In the genomic region with DNA sequence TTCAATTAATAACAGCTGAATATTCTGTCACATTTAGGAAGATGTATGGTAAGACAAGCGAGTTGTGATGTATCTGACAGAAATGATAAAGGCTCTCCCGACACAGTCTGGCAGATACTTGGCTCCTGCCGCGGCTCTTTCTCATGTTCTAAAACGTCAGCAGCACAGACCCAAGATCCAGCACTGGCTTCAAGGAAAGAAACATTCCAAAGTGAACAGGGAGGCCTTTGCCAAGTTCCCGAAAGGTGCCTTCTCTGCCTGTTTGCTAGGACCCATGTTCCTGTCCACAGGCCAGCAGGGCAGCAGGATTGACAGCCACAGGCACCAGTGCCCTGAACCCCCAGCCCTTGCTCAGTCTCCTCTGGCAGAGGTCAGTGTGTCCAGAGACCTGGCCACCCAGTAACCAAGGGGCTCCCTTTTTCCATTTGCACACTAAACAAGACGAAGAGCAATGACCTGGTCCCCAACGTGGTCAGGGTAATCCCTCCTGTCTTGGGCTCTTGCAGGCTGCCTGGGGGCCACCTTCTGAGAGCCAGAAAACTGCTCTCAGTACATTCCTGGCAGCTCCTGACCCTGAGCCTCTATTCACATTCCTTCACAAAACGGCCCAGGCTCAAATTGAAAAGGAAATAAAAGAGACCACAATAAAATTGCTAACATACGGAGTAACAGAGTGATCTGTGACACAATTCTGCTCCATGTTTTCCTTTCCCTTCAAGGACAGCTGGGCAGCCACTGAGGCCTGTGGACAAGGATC, we compare ENCODE assay signal across 9 mouse cellular contexts.
DNase-seq lines count a peak whose midpoint lies in the region; ATAC-seq and TF ChIP-seq lines count a peak whose summit lies in the region.
"Had no signal": no experiment of that assay in that cellular context is flagged by ENCODE, and none has a peak within 500 bp of the region (broad histone marks: within the 10 kb centered on the region; RNA-seq: fewer than 3 reads in every experiment).

No protein-coding gene starts in this region.

- no peak overlapping the region; the same call in 1 of the 2 replicates for H3K4me3 ChIP-seq in layer of hippocampus, adult 2 months
- no peak overlapping the region for H3K4me3 ChIP-seq in embryonic facial prominence, embryonic 14.5 days (ENCODE audit: low read depth, low read length)
- H3K4me3 ChIP-seq in hindbrain, embryonic 12.5 days, result no peak overlapping the region

- WGBS in embryonic facial prominence, embryonic 14.5 days, result 28% methylated on average over 10 of the region's 10 CpGs
- 51% methylated on average over 10 of the region's 10 CpGs for WGBS in hindbrain, embryonic 12.5 days

- peak overlapping the region; percentile 7; the same call in 1 of the 2 replicates for H3K4me2 ChIP-seq in embryonic facial prominence, embryonic 14.5 days (ENCODE audit: low read depth, low read length)
- no peak overlapping the region for H3K4me2 ChIP-seq in hindbrain, embryonic 12.5 days (replicated peaks)

- no peaks in the 10 kb centered on the region for H3K36me3 ChIP-seq in embryonic facial prominence, embryonic 14.5 days (ENCODE audit: control insufficient read depth, insufficient read depth, low read length)
- no peaks in the 10 kb centered on the region for H3K36me3 ChIP-seq in hindbrain, embryonic 12.5 days
- H3K36me3 ChIP-seq: G1E had no signal

- no peak overlapping the region for H3K9ac ChIP-seq in embryonic facial prominence, embryonic 14.5 days (ENCODE audit: low read depth, low read length)
- H3K9ac ChIP-seq in hindbrain, embryonic 12.5 days, result no peak overlapping the region

- no peaks in the 10 kb centered on the region for H3K27me3 ChIP-seq in embryonic facial prominence, embryonic 14.5 days (replicated peaks; ENCODE audit: control insufficient read depth, insufficient read depth, low read length)
- H3K27me3 ChIP-seq in hindbrain, embryonic 12.5 days, result no peaks in the 10 kb centered on the region

- no peaks in the 10 kb centered on the region for H3K9me3 ChIP-seq in embryonic facial prominence, embryonic 14.5 days (ENCODE audit: control insufficient read depth, low read length)
- H3K9me3 ChIP-seq in hindbrain, embryonic 12.5 days (replicated peaks), result no peaks in the 10 kb centered on the region

- no peak for TF ChIP-seq CTCF in layer of hippocampus, adult 2 months (conservative IDR thresholded peaks at IDR 0.05)

- peaks cover 59% of the 10 kb centered on the region for H3K4me1 ChIP-seq in embryonic facial prominence, embryonic 14.5 days (ENCODE audit: control insufficient read depth, insufficient read depth, low read length)
- H3K4me1 ChIP-seq in hindbrain, embryonic 12.5 days, result peaks cover 51% of the 10 kb centered on the region

- peak overlapping the region; percentile 72 for H3K27ac ChIP-seq in layer of hippocampus, adult 2 months
- peak overlapping the region; percentile 71 for H3K27ac ChIP-seq in embryonic facial prominence, embryonic 14.5 days (replicated peaks; ENCODE audit: low read depth, low read length)
- peak overlapping the region; percentile 19; the same call in 1 of the 2 replicates for H3K27ac ChIP-seq in hindbrain, embryonic 12.5 days

- ATAC-seq in embryonic facial prominence, embryonic 14.5 days (ENCODE audit: low read depth), result peak; percentile 39; the same call in 1 of the 2 replicates
- no peak for ATAC-seq in hindbrain, embryonic 12.5 days (ENCODE audit: low FRiP score)

- peak in 1 of 2 experiments; percentile 43 for DNase-seq in layer of hippocampus, adult 2 months (ENCODE audit: low spot score in 2 of 2)
- no peak for DNase-seq in layer of hippocampus, postnatal 10 days (ENCODE audit: low spot score in 2 of 2)
- DNase-seq in embryonic facial prominence, embryonic 14.5 days (ENCODE audit: low spot score), result peak; percentile 87
- DNase-seq in lung, postnatal 10 days, result peak; percentile 38
- no peak for DNase-seq in urinary bladder, adult 18-20 months (ENCODE audit: low spot score in 2 of 2)
- DNase-seq in right cerebral cortex, postnatal 25 days, result no peak
- no peak for DNase-seq in embryo, embryonic 9.5 days (ENCODE audit: extremely low spot score)

Comparison
In these comparisons a context has a peak if more than half of its experiments do, and no peak if none do; other contexts are left out.
1. DNase-seq: peak in embryonic facial prominence, embryonic 14.5 days (single experiment) and lung, postnatal 10 days (single experiment); none in layer of hippocampus, postnatal 10 days (0 of 2), urinary bladder, adult 18-20 months (0 of 2), right cerebral cortex, postnatal 25 days (single experiment) and embryo, embryonic 9.5 days (single experiment).
2. H3K27ac ChIP-seq: peak in every context shown above with its lines; median percentile 72 in layer of hippocampus, adult 2 months; 71 in embryonic facial prominence, embryonic 14.5 days; 19 in hindbrain, embryonic 12.5 days.